Mouse (Mus musculus) neural tube, embryonic 11.5 days (tissue): ENCODE measurements at regions not wholly inside any gene's neighbourhood (a gene's known extent, or its start where the extent isn't known, plus 50 kb on each side); places are given as distances from the start of the nearest gene placed in this dataset.

Experiments used
- ATAC-seq: fragments of 200-750 bp; cut with Nextera tagmentation; 2 replicates; pipeline ENCODE4 v1.8.0; 2017; ENCODE audit warnings: moderate number of reproducible peaks, mild to moderate bottlenecking, moderate TSS enrichment, moderate library complexity; ENCODE audit not compliant: insufficient read depth, low FRiP score, low TSS enrichment
- DNase-seq: peaks from one replicate; pipeline ENCODE4 v3.0.0-alpha.2; 2015; ENCODE audit warnings: low spot score
- H3K27ac ChIP-seq: fragments of 300-500 bp; sonication (generic); 2 replicates; pipeline ENCODE4 v1.5.1; 2014; ENCODE audit warnings: low read depth, mild to moderate bottlenecking, low read length
- H3K27me3 ChIP-seq: fragments of 300-500 bp; sonication (generic); 2 replicates; pipeline ENCODE4 v1.6.1; 2014; ENCODE audit warnings: mild to moderate bottlenecking, low read length, mixed read lengths; ENCODE audit not compliant: control insufficient read depth, insufficient read depth
- H3K36me3 ChIP-seq: fragments of 300-500 bp; sonication (generic); 2 replicates; pipeline ENCODE4 v1.6.1; 2014; ENCODE audit warnings: mild to moderate bottlenecking, low read length, moderate library complexity, mixed read lengths; ENCODE audit not compliant: control insufficient read depth, insufficient read depth
- H3K4me1 ChIP-seq: fragments of 300-500 bp; sonication (generic); 2 replicates; pipeline ENCODE4 v1.6.1; 2014; ENCODE audit warnings: low read length, mixed read lengths; ENCODE audit not compliant: control insufficient read depth, insufficient read depth
- H3K4me2 ChIP-seq: fragments of 300-500 bp; sonication (generic); 2 replicates; pipeline ENCODE4 v1.6.1; 2014; ENCODE audit warnings: low read depth, mild to moderate bottlenecking, moderate library complexity
- H3K4me3 ChIP-seq: fragments of 300-500 bp; sonication (generic); 2 replicates; pipeline ENCODE4 v1.5.1; 2014; ENCODE audit warnings: low read depth, low read length
- H3K9ac ChIP-seq: fragments of 300-500 bp; sonication (generic); 2 replicates; pipeline ENCODE4 v1.6.1; 2014; ENCODE audit warnings: mild to moderate bottlenecking, low read length
- H3K9me3 ChIP-seq: fragments of 300-500 bp; sonication (generic); 2 replicates; pipeline ENCODE4 v1.6.1; 2016; ENCODE audit warnings: low read length; ENCODE audit not compliant: control insufficient read depth
- WGBS: fragments of 180-500 bp; shearing (Covaris S2); extraction: QIAGEN DNeasy Blood & Tissue Kit; methylation state at CpG from one replicate; pipeline ENCODE4 v1.1.7; 2014; 5-methylcytosine and 5-hydroxymethylcytosine counted together

DNA sequence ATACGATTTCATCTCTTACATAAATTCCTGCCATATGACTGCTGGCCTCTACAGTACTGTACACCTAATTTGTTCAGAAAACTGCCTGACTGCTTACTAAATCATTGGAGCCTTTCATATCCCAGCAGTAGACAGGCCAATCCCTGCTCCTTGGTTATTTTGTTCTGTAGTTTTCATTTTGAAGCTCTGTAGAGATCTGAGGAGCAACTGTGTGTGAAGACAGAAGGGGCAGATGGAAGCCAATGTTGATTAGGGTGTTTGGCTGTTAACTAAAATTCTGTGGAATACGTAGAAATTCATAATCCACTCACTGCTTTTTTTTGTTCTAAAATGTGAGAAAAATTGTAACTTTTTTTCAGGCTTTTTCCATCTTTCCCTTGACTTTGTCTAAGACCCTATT lies 573.1 kb downstream of the Ets1 start:
- 90% methylated on average over 2 of the region's 2 CpGs for WGBS
- ATAC-seq (no peak), DNase-seq (no peak)
- Histone ChIP-seq H3K27ac (no peak overlapping the region), H3K4me2 (no peak overlapping the region), H3K9me3 (no peaks in the 10 kb centered on the region), H3K36me3 (no peaks in the 10 kb centered on the region), H3K4me3 (no peak overlapping the region), H3K9ac (no peak overlapping the region), H3K27me3 (no peaks in the 10 kb centered on the region), H3K4me1 (no peaks in the 10 kb centered on the region)

DNA sequence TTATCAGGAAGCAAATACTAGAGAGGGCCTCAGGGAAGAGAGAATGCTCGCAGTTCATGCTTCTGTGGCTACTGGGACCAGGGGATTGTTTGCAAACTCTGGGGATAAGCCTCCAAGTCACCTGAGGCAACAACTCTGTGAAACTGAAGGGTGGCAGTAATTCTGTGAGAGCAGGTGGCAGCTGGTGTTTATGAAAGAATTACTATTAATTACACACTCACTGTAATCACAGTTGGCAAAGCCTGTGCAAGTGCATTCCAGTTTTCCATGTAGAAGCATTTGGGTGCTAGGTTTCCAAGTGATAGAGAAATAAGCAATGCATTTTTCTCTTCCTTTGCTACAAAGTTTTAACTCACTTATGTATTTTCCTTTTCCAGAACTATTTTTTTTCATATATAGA lies 578.5 kb downstream of the Ets1 start:
- H3K27ac ChIP-seq, result no peak overlapping the region
- H3K4me1 ChIP-seq, result no peaks in the 10 kb centered on the region
- H3K27me3 ChIP-seq, result no peaks in the 10 kb centered on the region
- no peaks in the 10 kb centered on the region for H3K36me3 ChIP-seq
- no peak overlapping the region for H3K4me3 ChIP-seq
- H3K4me2 ChIP-seq, result no peak overlapping the region
- DNase-seq, result no peak
- no peak overlapping the region for H3K9ac ChIP-seq
- 71% methylated on average over 1 of the region's 1 CpGs for WGBS
- no peak for ATAC-seq
- H3K9me3 ChIP-seq, result no peaks in the 10 kb centered on the region

DNA sequence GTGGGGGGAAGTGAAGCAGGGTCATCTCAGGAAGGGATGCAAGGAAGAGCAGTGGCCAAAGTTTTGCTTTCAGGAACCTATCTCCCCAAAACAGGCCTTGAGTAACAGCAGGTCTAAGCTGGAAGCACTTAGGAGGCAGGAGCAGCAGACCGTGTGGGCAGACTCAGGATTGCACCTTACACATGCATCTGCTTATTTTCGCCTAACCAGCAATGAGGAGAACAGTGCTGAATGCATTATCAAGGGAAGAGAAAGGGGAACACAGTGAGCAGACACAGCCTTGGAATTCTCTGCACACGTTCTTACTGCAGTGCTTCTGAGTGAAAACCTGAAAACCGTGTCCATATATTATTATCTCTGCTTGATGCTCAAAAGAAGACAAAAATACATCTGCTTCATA lies 585.0 kb downstream of the Ets1 start:
- DNase-seq (no peak), ATAC-seq (no peak)
- Histone ChIP-seq H3K4me2 (no peak overlapping the region), H3K9ac (no peak overlapping the region), H3K4me1 (no peaks in the 10 kb centered on the region), H3K27me3 (no peaks in the 10 kb centered on the region), H3K36me3 (no peaks in the 10 kb centered on the region), H3K27ac (no peak overlapping the region), H3K4me3 (no peak overlapping the region), H3K9me3 (no peaks in the 10 kb centered on the region)
- WGBS, result 85% methylated on average over 4 of the region's 4 CpGs

DNA sequence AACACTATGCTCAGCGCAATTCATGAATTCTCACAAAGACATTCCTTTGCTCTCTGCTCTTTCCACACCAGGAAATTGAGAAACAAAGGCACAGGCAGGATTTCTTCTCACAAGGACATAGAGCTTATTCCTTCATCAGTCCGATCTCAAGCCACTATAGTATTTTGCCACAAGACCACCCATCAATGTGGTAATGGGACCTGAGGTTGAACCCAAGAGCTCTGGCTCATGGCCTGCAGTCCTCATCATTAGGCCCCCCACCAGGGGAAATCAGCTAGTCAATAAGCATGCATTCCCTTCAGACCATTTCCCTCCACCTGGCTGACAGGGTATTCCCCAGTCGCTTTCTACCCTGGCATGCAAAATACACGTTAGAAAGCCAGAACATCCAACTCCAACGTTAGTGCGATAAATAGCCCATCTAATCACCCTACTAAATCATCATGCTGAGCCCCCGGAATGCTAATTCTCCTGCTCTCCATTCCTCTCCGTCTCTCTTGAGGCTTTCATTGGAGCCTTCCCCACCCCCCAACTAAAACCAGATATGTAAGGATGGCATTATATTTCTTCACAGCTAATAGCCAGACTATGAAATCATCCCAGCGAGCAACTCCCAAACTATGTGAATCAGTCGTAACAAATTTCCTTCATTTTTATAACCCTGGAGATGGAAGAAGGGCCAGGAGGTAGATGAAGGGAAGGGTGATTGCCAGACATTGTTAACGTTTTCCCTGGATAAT lies 586.2 kb downstream of the Ets1 start:
- Histone ChIP-seq H3K9ac (no peak overlapping the region), H3K4me1 (no peaks in the 10 kb centered on the region), H3K4me3 (no peak overlapping the region), H3K27me3 (no peaks in the 10 kb centered on the region), H3K9me3 (no peaks in the 10 kb centered on the region), H3K4me2 (no peak overlapping the region), H3K27ac (no peak overlapping the region), H3K36me3 (no peaks in the 10 kb centered on the region)
- ATAC-seq, result no peak
- DNase-seq, result no peak
- 72% methylated on average over 11 of the region's 11 CpGs for WGBS

DNA sequence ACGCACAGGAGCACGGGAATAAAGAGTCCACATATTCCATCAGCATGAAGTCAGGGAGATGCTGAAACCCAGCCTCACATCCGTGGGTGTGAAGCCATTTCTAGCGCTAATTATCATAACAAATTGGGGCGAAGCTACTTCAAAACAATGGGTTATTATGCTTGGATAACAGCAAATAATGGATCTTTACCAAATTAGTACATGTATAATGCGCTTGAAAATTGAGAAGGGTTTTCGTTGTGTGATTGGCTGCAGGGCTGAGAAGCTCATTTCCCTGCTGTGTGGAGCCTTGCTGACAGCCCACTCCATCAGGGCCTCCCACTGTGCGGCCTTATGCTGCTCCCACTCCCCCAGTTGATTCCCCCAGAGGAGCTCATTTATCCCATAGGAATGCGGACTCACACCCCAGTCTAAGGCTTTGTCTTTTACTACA lies 597.7 kb downstream of the Ets1 start:
- Histone ChIP-seq H3K27ac (no peak overlapping the region), H3K4me3 (no peak overlapping the region), H3K9ac (no peak overlapping the region), H3K4me1 (no peaks in the 10 kb centered on the region), H3K36me3 (no peaks in the 10 kb centered on the region), H3K4me2 (no peak overlapping the region), H3K9me3 (no peaks in the 10 kb centered on the region), H3K27me3 (no peaks in the 10 kb centered on the region)
- DNase-seq (peak; percentile 18), ATAC-seq (peak; percentile 45; the same call in 1 of the 2 replicates)
- 25% methylated on average over 9 of the region's 9 CpGs for WGBS

DNA sequence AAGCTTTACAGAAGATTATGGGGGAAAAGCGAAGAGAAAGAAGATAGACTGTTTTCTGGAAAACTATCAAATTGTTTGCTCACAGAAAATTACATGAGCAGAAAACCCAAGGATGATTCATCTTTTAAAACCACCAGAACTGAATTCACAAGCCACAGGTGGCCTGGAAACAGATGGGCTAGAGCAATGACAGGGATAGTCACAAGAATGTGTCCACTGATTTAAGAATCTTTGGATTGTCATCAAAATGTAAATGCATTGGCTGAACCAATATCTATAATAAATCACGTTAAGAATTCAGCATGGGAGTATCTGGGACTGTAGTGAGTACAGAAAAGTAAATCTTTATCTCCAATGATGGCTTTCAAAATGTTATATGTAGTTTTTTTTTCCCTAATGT lies 602.2 kb downstream of the Ets1 start:
- no peak overlapping the region for H3K9ac ChIP-seq
- WGBS, result 87% methylated on average over 2 of the region's 2 CpGs
- H3K4me2 ChIP-seq, result no peak overlapping the region
- no peak overlapping the region for H3K27ac ChIP-seq
- no peaks in the 10 kb centered on the region for H3K4me1 ChIP-seq
- H3K27me3 ChIP-seq, result no peaks in the 10 kb centered on the region
- no peak for ATAC-seq
- H3K9me3 ChIP-seq, result no peaks in the 10 kb centered on the region
- DNase-seq, result no peak
- H3K36me3 ChIP-seq, result no peaks in the 10 kb centered on the region
- H3K4me3 ChIP-seq, result no peak overlapping the region

DNA sequence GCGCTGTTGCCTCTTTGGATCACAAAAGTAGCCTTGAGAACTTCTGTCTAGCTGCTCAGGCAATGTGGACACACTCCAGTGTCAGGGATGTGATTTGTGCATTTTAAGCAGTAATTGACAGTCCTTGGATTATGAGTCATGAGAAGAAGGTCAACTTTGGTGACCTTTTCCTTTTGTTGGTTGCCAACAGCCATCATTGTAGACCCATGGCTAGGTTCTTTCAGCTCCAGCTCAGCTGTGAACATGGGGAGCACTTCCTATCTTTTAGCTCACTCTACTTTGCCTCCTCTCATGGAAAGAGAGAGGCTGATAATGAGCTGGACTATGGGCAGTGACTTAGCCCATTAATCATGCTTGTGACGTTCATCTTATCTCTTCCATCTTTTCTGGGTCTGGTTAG lies 602.8 kb downstream of the Ets1 start:
- DNase-seq, result no peak
- WGBS, result 86% methylated on average over 2 of the region's 2 CpGs
- no peaks in the 10 kb centered on the region for H3K27me3 ChIP-seq
- no peaks in the 10 kb centered on the region for H3K4me1 ChIP-seq
- no peak overlapping the region for H3K9ac ChIP-seq
- no peak overlapping the region for H3K4me3 ChIP-seq
- no peak overlapping the region for H3K27ac ChIP-seq
- ATAC-seq, result no peak
- H3K36me3 ChIP-seq, result no peaks in the 10 kb centered on the region
- H3K9me3 ChIP-seq, result no peaks in the 10 kb centered on the region
- H3K4me2 ChIP-seq, result no peak overlapping the region

DNA sequence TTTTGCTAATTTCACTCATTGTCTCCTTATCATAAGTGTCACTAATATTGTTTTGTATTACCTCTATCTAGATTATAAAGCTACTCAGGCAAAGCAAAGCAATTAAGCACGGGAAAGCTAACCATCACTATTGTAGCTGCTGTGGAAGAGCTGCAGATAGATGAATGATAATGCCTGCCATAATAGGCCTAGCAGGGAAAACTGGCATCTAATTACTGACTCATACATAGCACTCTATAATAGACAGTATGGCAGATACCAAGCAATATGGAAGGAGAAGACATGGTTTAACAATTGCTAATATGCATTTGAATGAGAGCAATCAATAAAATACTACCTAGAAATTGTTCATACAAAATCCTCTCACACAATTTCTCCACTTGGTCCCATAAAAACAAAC lies 604.5 kb downstream of the Ets1 start:
- WGBS, result 63% methylated on average over 1 of the region's 1 CpGs
- no peak overlapping the region for H3K27ac ChIP-seq
- DNase-seq, result no peak
- H3K27me3 ChIP-seq, result no peaks in the 10 kb centered on the region
- H3K36me3 ChIP-seq, result no peaks in the 10 kb centered on the region
- no peak overlapping the region for H3K9ac ChIP-seq
- no peak for ATAC-seq
- no peaks in the 10 kb centered on the region for H3K4me1 ChIP-seq
- no peaks in the 10 kb centered on the region for H3K9me3 ChIP-seq
- no peak overlapping the region for H3K4me3 ChIP-seq
- H3K4me2 ChIP-seq, result no peak overlapping the region

DNA sequence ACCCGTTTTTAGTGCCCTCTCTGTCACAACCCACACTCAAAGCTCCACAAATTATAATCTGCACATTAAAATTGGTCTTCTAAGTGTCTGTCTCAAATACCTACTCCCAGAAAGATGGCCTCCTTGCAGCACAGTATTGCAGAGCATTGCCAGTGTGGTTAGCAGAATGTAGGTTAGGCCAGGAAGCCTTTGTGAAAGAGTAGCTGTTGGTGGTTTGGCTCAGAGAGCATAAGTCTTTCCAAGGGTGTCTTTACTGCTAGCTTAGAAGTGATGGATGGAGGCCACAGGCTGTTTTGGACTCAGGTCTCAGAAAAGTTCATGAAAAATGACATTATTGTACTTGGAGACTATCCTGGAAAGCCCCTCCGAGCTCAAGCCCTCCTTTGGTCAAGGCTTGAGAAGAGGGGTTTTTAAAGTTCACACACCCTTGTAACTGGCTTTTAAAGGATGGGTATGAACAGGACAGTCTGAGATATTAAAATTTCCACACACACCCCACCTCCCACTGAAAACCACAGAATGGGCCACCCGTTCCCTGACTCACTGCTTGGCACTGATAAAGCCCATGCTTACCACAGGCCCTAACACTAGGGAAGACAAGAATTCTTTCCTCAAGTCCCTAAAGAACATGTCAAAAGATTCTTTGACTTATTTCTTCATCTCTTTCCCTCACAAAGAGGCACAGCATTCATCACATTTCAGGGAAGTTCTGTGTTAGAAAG lies 605.1 kb downstream of the Ets1 start:
- DNase-seq, result no peak
- 80% methylated on average over 3 of the region's 3 CpGs for WGBS
- H3K27ac ChIP-seq, result no peak overlapping the region

More for the DNA sequence above, 605.1 kb downstream of the Ets1 start:
- H3K36me3 ChIP-seq, result no peaks in the 10 kb centered on the region
- H3K27me3 ChIP-seq, result no peaks in the 10 kb centered on the region
- no peak overlapping the region for H3K4me3 ChIP-seq
- no peak overlapping the region for H3K4me2 ChIP-seq
- no peak overlapping the region for H3K9ac ChIP-seq
- H3K4me1 ChIP-seq, result no peaks in the 10 kb centered on the region
- no peak for ATAC-seq
- no peaks in the 10 kb centered on the region for H3K9me3 ChIP-seq
